Mouse (Mus musculus) stomach, embryonic 16.5 days (tissue): Measurements from ENCODE around the gene Treml2. TPM values are rescaled to one million over a fixed set of nuclear protein-coding genes. Genes with fewer than 3 reads are reported as not detected.

ENCODE experiments used
- ATAC-seq: fragments of 200-750 bp; cut with Nextera tagmentation; 2 replicates; pipeline ENCODE4 v1.8.0; 2017; ENCODE audit warnings: moderate number of reproducible peaks, moderate TSS enrichment; ENCODE audit not compliant: insufficient read depth, low FRiP score
- H3K27ac ChIP-seq: fragments of 300-500 bp; sonication (generic); 2 replicates; pipeline ENCODE4 v1.5.1; 2014; ENCODE audit warnings: low read length
- H3K27me3 ChIP-seq: fragments of 300-500 bp; sonication (generic); 2 replicates; pipeline ENCODE4 v1.6.1; 2014; ENCODE audit warnings: low read length, control low read depth, mixed read lengths; ENCODE audit not compliant: control insufficient read depth, insufficient read depth
- H3K36me3 ChIP-seq: fragments of 300-500 bp; sonication (generic); 2 replicates; pipeline ENCODE4 v1.6.1; 2014; ENCODE audit warnings: low read length; ENCODE audit not compliant: control insufficient read depth, insufficient read depth
- H3K4me1 ChIP-seq: fragments of 300-500 bp; sonication (generic); 2 replicates; pipeline ENCODE4 v1.6.1; 2014; ENCODE audit warnings: low read length, control low read depth, mixed read lengths; ENCODE audit not compliant: control insufficient read depth, insufficient read depth
- H3K4me2 ChIP-seq: fragments of 300-500 bp; sonication (generic); 2 replicates; pipeline ENCODE4 v1.6.1; 2014; ENCODE audit warnings: low read depth, low read length, mixed read lengths
- H3K4me3 ChIP-seq: fragments of 300-500 bp; sonication (generic); replicated peaks from 2 replicates; pipeline ENCODE4 v1.5.1; 2014; ENCODE audit warnings: mild to moderate bottlenecking, low read length
- H3K9ac ChIP-seq: fragments of 300-500 bp; sonication (generic); 2 replicates; pipeline ENCODE4 v1.6.1; 2014; ENCODE audit warnings: low read length
- H3K9me3 ChIP-seq: fragments of 300-500 bp; sonication (generic); replicated peaks from 2 replicates; pipeline ENCODE4 v1.6.1; 2016; ENCODE audit warnings: low read length, control low read depth; ENCODE audit not compliant: control insufficient read depth
- WGBS: fragments of 180-500 bp; shearing (Covaris S2); extraction: QIAGEN DNeasy Blood & Tissue Kit; methylation state at CpG from one replicate; pipeline ENCODE4 v1.1.7; 2014; 5-methylcytosine and 5-hydroxymethylcytosine counted together
- polyA plus RNA-seq: library from polyadenylated mRNA; unstranded; fragments of >200 nt; fragmentation: Nextera tagmentation; extraction: Ambion mirVana; gene quantifications from 2 replicates; pipeline ENCODE4 v1.2.1, GENCODE M21; 2015

Treml2 gene
- polyA plus RNA-seq, 1 experiment from 2014 or later: 0.48 TPM

DNA sequence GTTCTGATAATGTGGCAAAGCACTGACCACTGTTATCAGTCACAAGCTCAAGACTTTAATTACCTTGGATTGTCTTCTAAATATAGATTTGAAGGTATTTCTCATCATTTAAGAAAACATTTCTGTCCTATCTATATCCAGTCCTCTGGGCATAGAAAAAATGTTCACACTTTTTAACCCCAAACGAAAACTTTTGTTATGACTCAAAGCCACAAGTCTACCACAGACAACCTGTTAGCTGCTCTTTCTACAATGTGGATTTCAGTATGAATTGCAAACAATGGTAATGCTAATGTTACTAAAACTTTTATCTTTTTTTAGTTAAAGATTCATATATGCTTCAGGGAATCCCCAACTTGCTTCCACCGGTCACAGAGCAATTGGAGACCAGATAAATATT, 33.2 kb downstream of the Treml2 start:
- Histone ChIP-seq H3K4me2 (no peak overlapping the region), H3K36me3 (no peaks in the 10 kb centered on the region), H3K9ac (no peak overlapping the region), H3K9me3 (no peaks in the 10 kb centered on the region), H3K4me3 (no peak overlapping the region), H3K27ac (no peak overlapping the region), H3K27me3 (no peaks in the 10 kb centered on the region), H3K4me1 (no peaks in the 10 kb centered on the region)
- no peak for ATAC-seq
- WGBS: 82% methylated on average over 2 of the region's 2 CpGs

DNA sequence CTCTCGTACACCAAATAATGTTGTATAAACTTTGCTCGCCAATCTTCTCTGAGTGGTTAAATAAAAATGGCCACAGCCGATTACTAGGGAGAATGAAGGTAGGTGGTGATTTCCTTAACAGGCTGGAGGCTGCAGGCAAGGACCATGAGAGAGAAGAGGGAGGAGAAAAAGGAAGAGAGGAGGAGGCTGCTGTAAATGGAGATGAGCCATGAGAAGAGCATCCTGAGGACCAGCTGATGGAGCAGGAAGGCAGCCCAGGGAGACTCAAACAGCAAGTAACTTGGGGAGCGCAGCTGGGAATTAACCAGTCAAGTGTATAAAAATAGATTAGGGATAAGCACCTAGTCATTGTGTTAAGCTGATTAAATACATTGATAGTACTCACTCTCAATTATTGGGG, 34.9 kb downstream of the Treml2 start:
- WGBS: 89% methylated on average over 4 of the region's 4 CpGs
- Histone ChIP-seq H3K4me2 (no peak overlapping the region), H3K9me3 (no peaks in the 10 kb centered on the region), H3K4me1 (no peaks in the 10 kb centered on the region), H3K9ac (no peak overlapping the region), H3K27ac (no peak overlapping the region), H3K4me3 (no peak overlapping the region), H3K27me3 (no peaks in the 10 kb centered on the region), H3K36me3 (no peaks in the 10 kb centered on the region)
- no peak for ATAC-seq

DNA sequence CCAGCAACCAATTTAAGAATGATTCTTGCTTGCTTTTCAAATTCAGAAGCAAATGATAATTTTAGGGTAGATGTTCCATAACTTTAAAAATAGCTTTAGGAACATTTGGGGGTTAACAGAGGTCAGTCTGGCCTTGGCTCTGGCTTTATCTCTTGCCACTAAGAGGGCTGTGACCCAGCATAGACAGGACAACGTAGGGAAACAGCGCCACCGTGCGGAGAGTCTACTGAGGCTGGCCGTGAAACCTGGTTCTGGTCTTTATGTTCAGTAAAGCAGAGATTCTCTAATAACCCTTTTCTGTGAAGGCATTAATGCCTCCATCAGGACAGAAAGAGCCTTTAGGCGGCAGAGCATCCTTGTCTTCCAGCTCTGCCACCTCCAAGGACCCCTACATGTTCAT, 37.6 kb downstream of the Treml2 start:
- Histone ChIP-seq H3K9me3 (no peaks in the 10 kb centered on the region), H3K36me3 (no peaks in the 10 kb centered on the region), H3K4me3 (no peak overlapping the region), H3K4me2 (no peak overlapping the region), H3K27me3 (no peaks in the 10 kb centered on the region), H3K4me1 (no peaks in the 10 kb centered on the region), H3K27ac (no peak overlapping the region), H3K9ac (no peak overlapping the region)
- no peak for ATAC-seq
- WGBS: 2% methylated on average over 6 of the region's 6 CpGs

DNA sequence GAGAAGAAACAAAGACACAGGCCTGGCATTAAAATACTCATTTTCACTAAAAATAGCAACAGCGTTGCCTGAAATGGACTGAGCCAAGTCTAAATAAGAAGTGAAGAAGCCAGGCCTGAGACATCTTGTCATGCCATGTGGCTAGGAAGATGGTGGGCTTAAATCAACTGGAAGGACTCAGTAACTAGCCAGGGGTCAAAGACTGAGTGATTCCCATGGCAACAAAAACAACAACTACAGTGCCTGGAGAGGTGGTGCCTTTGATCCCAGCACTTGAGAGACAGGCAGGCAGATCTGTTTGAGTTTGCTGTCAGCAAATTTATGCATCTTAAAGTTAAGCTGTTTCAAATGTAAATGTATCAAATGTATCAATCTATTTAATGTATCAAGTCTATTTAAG, 41.0 kb downstream of the Treml2 start:
- H3K9ac ChIP-seq: no peak overlapping the region
- H3K27ac ChIP-seq: no peak overlapping the region
- H3K4me1 ChIP-seq: no peaks in the 10 kb centered on the region
- H3K9me3 ChIP-seq: no peaks in the 10 kb centered on the region
- 57% methylated on average over 1 of the region's 1 CpGs for WGBS
- no peak overlapping the region for H3K4me2 ChIP-seq
- H3K4me3 ChIP-seq: no peak overlapping the region
- no peak for ATAC-seq
- no peaks in the 10 kb centered on the region for H3K27me3 ChIP-seq
- no peaks in the 10 kb centered on the region for H3K36me3 ChIP-seq

DNA sequence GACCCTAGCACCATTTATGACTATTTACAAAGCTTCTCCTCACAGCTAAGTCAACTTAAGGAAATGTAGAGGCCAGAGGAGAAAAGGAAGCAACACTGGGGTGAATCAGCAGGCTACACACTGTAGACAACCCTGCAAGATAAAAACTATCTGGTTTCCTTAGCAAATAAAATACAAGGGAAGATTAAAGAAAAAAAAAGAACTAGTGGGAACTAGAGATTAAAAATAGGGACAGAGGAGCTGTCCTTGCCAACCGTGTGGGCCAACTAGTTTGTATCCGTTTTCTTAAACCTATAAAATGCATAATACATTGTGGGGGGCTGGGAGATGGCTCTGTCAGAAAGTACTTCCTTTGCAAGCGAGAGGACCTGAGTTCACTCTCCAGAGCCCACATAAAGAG, 42.6 kb downstream of the Treml2 start:
- no peak for ATAC-seq
- 49% methylated on average over 3 of the region's 3 CpGs for WGBS
- no peaks in the 10 kb centered on the region for H3K36me3 ChIP-seq
- H3K27me3 ChIP-seq: no peaks in the 10 kb centered on the region
- H3K4me2 ChIP-seq: no peak overlapping the region
- H3K27ac ChIP-seq: no peak overlapping the region
- H3K4me1 ChIP-seq: no peaks in the 10 kb centered on the region
- H3K4me3 ChIP-seq: no peak overlapping the region
- no peaks in the 10 kb centered on the region for H3K9me3 ChIP-seq
- H3K9ac ChIP-seq: no peak overlapping the region

DNA sequence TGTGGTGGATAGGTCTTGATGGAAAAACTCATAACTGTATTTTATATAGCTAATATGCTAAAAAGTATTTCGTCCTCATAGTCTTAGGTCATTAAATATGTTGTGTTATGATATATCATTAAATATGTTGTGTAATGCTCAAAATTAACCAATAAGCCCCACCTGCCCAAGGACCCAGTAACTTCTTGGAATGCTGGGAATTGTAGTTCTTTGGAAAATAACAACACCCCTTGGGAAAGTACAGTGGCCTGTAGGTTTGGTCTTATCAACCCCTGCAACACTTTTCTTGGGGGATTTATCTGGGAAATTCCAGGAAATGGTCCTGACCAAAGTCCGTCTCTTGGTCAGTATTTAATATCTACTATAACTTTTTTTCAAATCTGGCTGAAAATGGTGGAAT, 43.8 kb downstream of the Treml2 start:
- H3K4me2 ChIP-seq: no peak overlapping the region
- ATAC-seq: no peak
- H3K4me1 ChIP-seq: no peaks in the 10 kb centered on the region
- H3K27me3 ChIP-seq: no peaks in the 10 kb centered on the region
- no peaks in the 10 kb centered on the region for H3K36me3 ChIP-seq
- H3K4me3 ChIP-seq: no peak overlapping the region
- no peak overlapping the region for H3K27ac ChIP-seq
- H3K9ac ChIP-seq: no peak overlapping the region
- 82% methylated on average over 2 of the region's 2 CpGs for WGBS
- H3K9me3 ChIP-seq: no peaks in the 10 kb centered on the region

DNA sequence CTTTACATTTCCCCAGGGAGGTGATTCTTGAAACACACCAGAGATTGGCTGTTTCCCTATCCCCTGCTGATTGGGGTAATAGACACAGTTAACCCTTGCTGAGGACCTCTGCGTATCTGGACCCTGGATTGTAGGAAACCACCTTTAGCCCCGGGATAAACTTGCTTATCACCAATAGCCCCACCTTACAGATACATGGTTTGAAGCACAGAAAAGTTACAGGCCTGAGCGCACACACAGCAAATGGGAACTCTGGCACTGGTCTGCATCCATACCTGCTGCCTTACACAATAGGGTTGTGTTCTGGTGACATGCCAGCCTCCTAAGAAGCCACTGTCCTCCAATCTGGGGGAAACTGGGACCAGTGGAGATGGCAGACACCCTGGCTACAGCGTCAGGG, 46.5 kb downstream of the Treml2 start:
- Histone ChIP-seq H3K27me3 (no peaks in the 10 kb centered on the region), H3K9me3 (no peaks in the 10 kb centered on the region), H3K4me1 (no peaks in the 10 kb centered on the region), H3K4me2 (no peak overlapping the region), H3K36me3 (no peaks in the 10 kb centered on the region), H3K27ac (no peak overlapping the region), H3K9ac (no peak overlapping the region), H3K4me3 (no peak overlapping the region)
- no peak for ATAC-seq
- 77% methylated on average over 4 of the region's 4 CpGs for WGBS

DNA sequence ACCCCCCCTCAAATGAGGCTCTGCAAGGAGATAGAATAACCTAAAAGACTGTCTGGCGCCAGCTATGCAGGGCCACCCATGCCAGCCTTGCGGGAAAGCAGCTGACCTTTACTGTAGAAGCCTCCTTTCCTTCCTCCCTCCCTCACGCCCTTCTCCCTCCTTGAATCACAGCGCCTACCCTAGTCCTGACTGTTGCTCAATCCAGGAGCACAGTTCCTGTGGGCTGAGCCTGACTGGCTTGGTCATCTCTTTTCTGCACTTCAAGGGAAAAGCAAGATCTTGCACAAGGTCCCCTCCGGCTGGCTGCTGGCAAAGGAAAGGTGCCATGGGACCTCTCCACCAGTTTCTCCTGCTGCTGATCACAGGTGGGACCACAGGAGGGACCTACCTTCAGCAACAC, 46.9 kb downstream of the Treml2 start, which contains the start of gene Trem2:
Gene Trem2 (plus strand): TSS at position 171 of the 400 bp plus-strand sequence.
- no peak within 1 kb of the TSS for H3K4me2 ChIP-seq
- no peak within 1 kb of the TSS for H3K9ac ChIP-seq
- no peaks in the 10 kb centered on the region for H3K36me3 ChIP-seq
- H3K27ac ChIP-seq: no peak within 1 kb of the TSS
- no peaks in the 10 kb centered on the region for H3K27me3 ChIP-seq
- no peak for ATAC-seq
- 76% methylated on average over 5 of the region's 5 CpGs for WGBS
- no peak within 1 kb of the TSS for H3K4me3 ChIP-seq
- no peaks in the 10 kb centered on the region for H3K9me3 ChIP-seq
- no peaks in the 10 kb centered on the region for H3K4me1 ChIP-seq

DNA sequence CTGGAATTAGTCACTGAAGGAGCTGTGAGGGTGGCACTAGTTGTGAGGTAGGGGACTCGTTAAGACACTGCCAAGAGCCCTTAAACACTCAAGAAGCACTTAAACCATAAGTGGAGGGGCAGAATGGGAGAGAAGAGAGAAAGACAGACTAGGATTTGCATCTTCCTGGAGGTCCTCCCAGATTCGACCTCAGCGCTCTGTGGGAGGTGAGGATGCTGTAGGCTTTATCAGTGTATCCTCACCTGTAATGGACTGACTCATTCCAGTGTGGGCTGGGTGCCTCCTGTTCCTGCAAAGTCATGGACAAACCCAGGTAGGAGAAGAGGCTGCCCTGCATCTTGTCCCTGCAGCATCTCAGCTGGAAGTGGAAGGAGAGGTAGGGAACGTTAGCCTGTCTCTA, 47.5 kb downstream of the Treml2 start:
- ATAC-seq: no peak
- H3K4me1 ChIP-seq: no peaks in the 10 kb centered on the region
- no peak overlapping the region for H3K4me2 ChIP-seq
- H3K36me3 ChIP-seq: no peaks in the 10 kb centered on the region
- no peaks in the 10 kb centered on the region for H3K27me3 ChIP-seq
- no peak overlapping the region for H3K9ac ChIP-seq
- WGBS: 64% methylated on average over 4 of the region's 4 CpGs
- H3K9me3 ChIP-seq: no peaks in the 10 kb centered on the region
- H3K4me3 ChIP-seq: no peak overlapping the region
- H3K27ac ChIP-seq: no peak overlapping the region

DNA sequence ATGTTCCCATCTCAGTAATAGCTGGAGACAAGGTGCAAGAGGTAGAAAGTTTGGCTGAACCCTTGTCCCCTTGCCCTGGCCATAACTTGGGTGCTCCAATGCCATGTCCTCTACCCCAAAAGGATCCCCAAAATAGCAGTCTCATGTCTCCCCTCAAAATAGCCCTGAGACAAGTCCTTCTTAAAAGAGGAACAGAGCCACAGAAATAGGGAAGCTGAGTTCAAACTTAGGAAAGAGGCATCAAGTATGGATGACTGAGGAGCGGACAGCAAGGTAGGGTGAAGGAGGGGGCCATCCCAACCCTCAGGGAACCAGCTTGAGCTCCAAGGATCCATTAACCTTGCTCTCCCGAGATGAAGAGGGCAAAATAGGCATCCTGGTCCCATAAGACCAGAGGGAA, 48.0 kb downstream of the Treml2 start:
- no peak overlapping the region for H3K27ac ChIP-seq
- no peak overlapping the region for H3K4me2 ChIP-seq
- H3K4me3 ChIP-seq: no peak overlapping the region
- no peaks in the 10 kb centered on the region for H3K9me3 ChIP-seq
- no peak overlapping the region for H3K9ac ChIP-seq
- H3K27me3 ChIP-seq: no peaks in the 10 kb centered on the region
- no peak for ATAC-seq
- WGBS: 70% methylated on average over 2 of the region's 2 CpGs
- H3K4me1 ChIP-seq: no peaks in the 10 kb centered on the region
- H3K36me3 ChIP-seq: no peaks in the 10 kb centered on the region
